Mouse (Mus musculus): Measurements from ENCODE around the gene Gm5152.
"Not testable (repeated sequence)": the region's sequence is repeated elsewhere in the genome, so short reads cannot be mapped to it uniquely, and the experiment has no call there.

The Gm5152 gene

GRCm38 (mm10) chr5:10246426-10246825 lies at the start of gene Gm5152:
Gene Gm5152 (minus strand): TSS chr5:10246526.
- DNase-seq (ENCODE audit: low read depth), result not testable (repeated sequence)

- DNase-seq (ENCODE audit: low read depth), result not testable (repeated sequence)
These were observed 8.4 kb upstream of the Gm5152 start for GRCm38 (mm10) chr5:10254768-10255167.

- DNase-seq (ENCODE audit: low read depth), result not testable (repeated sequence)
These were observed 556 bp downstream of the Gm5152 start for GRCm38 (mm10) chr5:10245770-10246169.

DNA sequence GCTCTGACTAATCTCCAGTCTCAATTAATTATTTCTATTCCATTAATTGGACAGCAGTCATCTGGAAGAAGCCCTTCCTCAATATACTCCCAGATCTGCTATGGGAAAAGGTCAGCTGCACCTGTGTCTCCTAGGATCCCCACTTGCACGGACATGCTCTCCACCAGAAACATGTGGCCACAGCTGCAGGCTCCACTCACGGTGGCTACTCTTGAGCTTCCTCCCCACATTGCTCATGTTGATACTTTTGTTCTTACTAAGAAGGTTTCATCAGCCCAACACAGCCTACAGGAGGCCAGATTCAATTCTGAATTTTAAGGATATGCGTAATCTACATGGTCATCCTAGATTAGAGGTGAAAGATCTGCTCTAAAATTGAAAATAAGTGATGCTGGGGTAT lies 5.9 kb downstream of the Gm5152 start:
- not testable (repeated sequence) for DNase-seq (ENCODE audit: low read depth)

- no peak for DNase-seq (ENCODE audit: low read depth)
These were observed 26.0 kb downstream of the Gm5152 start for GRCm38 (mm10) chr5:10220317-10220716.

DNA sequence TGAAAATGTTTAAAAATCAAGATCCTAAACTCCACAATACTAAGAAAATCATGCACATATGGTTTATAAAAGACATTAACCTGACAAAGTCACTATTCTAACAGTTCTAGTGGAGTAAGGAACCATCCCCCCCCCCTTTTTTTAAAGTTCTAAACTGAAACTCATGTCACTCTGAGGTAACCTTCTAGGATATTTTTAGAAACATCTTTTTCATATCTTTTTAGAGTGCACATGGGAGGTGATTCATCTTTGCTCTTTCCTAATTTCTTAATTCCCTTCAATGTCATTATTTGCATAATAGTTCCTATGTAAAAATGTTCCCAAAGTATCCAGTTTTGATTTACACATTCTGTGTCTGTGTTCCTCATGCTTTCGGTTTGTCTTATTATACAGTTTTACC lies 43.3 kb downstream of the Gm5152 start:
- DNase-seq (ENCODE audit: low read depth), result no peak

DNA sequence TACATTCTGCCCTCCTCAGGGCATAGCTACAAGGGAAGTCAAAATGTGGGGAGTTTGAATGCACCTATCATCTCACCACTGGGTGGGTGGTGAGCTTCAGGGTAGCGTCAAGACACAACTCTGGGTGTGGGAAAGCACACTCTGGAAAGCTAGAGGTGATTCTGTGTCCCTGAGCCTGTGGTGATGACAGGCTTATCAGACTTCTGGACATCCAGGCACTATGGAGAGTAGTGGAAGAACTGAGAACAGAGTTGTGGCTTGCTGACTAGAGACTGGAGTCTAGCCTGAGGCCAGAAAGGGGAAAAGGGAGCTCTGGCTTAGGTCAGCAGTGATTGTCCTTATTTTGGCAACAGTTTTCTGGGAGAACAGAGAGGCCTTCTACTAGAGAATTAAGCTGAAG lies 49.4 kb downstream of the Gm5152 start:
- DNase-seq (ENCODE audit: low read depth), result no peak

Data from naive thymus-derived CD4-positive, alpha-beta T cell, adult 2 months (primary cell).